Mouse (Mus musculus) intestine, postnatal 0 days (tissue): ENCODE measurements around the gene Scd1. TPM values are rescaled to one million over a fixed set of nuclear protein-coding genes. Genes with fewer than 3 reads are reported as not detected.

Source experiments
- ATAC-seq: fragments of 200-750 bp; cut with Nextera tagmentation; 2 replicates; pipeline ENCODE4 v1.8.0; 2017; ENCODE audit warnings: mild to moderate bottlenecking, moderate TSS enrichment, moderate library complexity
- H3K27ac ChIP-seq: fragments of 300-500 bp; sonication (generic); 2 replicates; pipeline ENCODE4 v1.5.1; 2014; ENCODE audit warnings: mild to moderate bottlenecking, low read depth, low read length, moderate library complexity
- H3K27me3 ChIP-seq: fragments of 300-500 bp; sonication (generic); replicated peaks from 2 replicates; pipeline ENCODE4 v1.6.1; 2014; ENCODE audit warnings: low read length, mixed read lengths; ENCODE audit not compliant: control insufficient read depth, insufficient read depth
- H3K36me3 ChIP-seq: fragments of 300-500 bp; sonication (generic); 2 replicates; pipeline ENCODE4 v1.6.1; 2014; ENCODE audit warnings: mild to moderate bottlenecking, moderate library complexity; ENCODE audit not compliant: control insufficient read depth, insufficient read depth
- H3K4me1 ChIP-seq: fragments of 300-500 bp; sonication (generic); replicated peaks from 2 replicates; pipeline ENCODE4 v1.6.1; 2014; ENCODE audit warnings: antibody characterized with exemption, low read length, mixed read lengths; ENCODE audit not compliant: control insufficient read depth, insufficient read depth
- H3K4me2 ChIP-seq: fragments of 300-500 bp; sonication (generic); replicated peaks from 2 replicates; pipeline ENCODE4 v1.6.1; 2014; ENCODE audit warnings: low read depth, mild to moderate bottlenecking, moderate library complexity
- H3K4me3 ChIP-seq: fragments of 300-500 bp; sonication (generic); 2 replicates; pipeline ENCODE4 v1.5.1; 2014; ENCODE audit warnings: low read depth, low read length
- H3K9ac ChIP-seq: fragments of 300-500 bp; sonication (generic); 2 replicates; pipeline ENCODE4 v1.6.1; 2014; ENCODE audit warnings: mild to moderate bottlenecking, low read depth, low read length
- H3K9me3 ChIP-seq: fragments of 300-500 bp; sonication (generic); 2 replicates; pipeline ENCODE4 v1.6.1; 2016; ENCODE audit warnings: mixed run types; ENCODE audit not compliant: control insufficient read depth
- CTCF ChIP-seq: sonication (generic); IDR thresholded peaks from 2 replicates; pipeline ENCODE4 v1.5.1; 2016; ENCODE audit warnings: low read depth, mild to moderate bottlenecking, control low read depth, antibody characterized with exemption, moderate library complexity
- WGBS: fragments of 180-500 bp; shearing (Covaris S2); extraction: QIAGEN DNeasy Blood & Tissue Kit; methylation state at CpG from one replicate; pipeline ENCODE4 v1.1.7; 2014; 5-methylcytosine and 5-hydroxymethylcytosine counted together
- polyA plus RNA-seq: library from polyadenylated mRNA; unstranded; fragments of >200 nt; fragmentation: Nextera tagmentation; extraction: Ambion mirVana; gene quantifications from 2 replicates; pipeline ENCODE4 v1.2.1, GENCODE M21; 2015

Scd1 gene
- polyA plus RNA-seq, 1 experiment from 2014 or later: 1.5 TPM

DNA sequence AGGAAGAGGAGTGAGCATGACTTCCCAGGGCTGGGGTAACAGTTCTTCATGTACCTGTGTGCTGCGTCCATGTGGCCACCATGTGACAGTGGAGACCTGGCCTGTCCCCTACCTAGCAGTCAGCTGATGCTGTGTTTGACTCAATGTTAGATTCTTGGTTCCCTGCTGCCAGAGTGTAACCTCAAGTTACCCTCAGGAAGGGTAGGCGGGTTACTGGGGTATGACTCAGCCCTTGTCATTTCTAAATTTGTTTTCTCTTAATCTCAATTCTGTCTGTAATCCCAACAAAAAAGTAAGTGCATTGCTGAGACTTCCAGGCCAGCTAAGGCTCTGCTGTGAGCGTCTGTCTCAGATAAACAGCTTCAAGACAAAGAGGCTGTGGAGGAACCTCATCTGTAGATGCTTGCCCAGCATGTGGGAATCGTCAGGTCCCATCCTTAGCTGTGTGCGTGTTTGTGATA is 13.7 kb downstream of the Scd1 start:
- WGBS: 76% methylated on average over 5 of the region's 5 CpGs
- no peak for TF ChIP-seq CTCF
- Histone ChIP-seq H3K9ac (no peak overlapping the region), H3K4me1 (0 out of 2 replicates have a peak, but pooled peaks cover under 1% of the 10 kb centered on the region), H3K4me3 (no peak overlapping the region), H3K4me2 (no peak overlapping the region), H3K27ac (no peak overlapping the region), H3K36me3 (no peaks in the 10 kb centered on the region), H3K9me3 (no peaks in the 10 kb centered on the region), H3K27me3 (no peaks in the 10 kb centered on the region)
- no peak for ATAC-seq

DNA sequence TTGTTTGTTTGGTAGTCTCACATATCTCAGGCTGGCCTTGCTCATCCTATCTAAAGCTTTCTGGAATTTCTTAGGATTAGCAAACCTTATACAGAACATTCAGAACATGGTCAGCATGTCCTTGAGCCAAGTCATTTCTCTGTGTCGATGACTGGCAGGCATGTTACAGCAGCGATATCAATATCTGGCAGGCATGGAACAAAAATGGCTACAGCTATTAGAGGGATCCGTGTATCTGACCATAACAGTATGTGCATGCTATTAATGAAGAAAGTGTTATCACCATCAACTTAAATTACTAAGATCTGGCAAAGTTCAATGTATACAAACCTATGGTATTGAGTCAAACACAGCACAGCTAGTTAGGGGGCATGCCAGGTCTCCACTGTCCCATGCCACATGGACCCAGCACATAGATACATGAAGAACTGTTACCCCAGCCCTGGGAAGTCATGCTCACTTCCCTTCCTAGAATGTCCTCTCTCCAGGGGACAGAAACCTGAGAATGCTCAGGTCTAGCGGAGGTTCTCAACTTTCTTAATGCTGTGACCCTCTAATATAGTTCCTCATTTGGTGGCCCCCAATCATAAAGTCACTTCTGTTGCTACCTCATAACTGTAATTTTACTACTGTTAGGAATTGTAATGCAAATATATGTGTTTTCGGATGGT is 15.2 kb downstream of the Scd1 start:
- H3K4me3 ChIP-seq: no peak overlapping the region
- H3K9me3 ChIP-seq: no peaks in the 10 kb centered on the region
- WGBS: 90% methylated on average over 5 of the region's 5 CpGs
- H3K4me1 ChIP-seq: peaks cover 11% of the 10 kb centered on the region; the same call in 1 of the 2 replicates
- no peak for ATAC-seq
- no peaks in the 10 kb centered on the region for H3K27me3 ChIP-seq
- H3K9ac ChIP-seq: no peak overlapping the region
- H3K27ac ChIP-seq: no peak overlapping the region
- H3K4me2 ChIP-seq: no peak overlapping the region
- no peaks in the 10 kb centered on the region for H3K36me3 ChIP-seq
- TF ChIP-seq CTCF: no peak

DNA sequence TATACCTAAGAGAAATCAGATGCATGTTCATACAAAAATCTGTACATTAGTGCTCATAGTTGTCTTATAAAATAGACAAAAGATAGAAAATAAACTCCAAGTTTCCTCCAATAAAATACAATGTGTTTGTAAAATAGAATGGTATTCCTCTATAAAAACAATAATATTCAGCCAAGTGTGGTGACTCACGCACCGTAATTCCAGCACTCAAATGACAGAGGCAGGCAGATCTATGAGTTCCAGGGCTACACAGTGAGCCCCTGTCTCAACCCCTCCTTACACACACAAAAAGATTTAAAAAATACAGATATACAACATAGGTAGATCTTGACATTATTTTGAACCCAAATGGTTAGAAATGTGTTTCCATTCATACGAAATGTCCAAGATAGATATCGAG is 15.8 kb downstream of the Scd1 start:
- Histone ChIP-seq H3K9me3 (no peaks in the 10 kb centered on the region), H3K4me2 (no peak overlapping the region), H3K27me3 (no peaks in the 10 kb centered on the region), H3K4me3 (no peak overlapping the region), H3K27ac (no peak overlapping the region), H3K9ac (no peak overlapping the region), H3K36me3 (no peaks in the 10 kb centered on the region), H3K4me1 (peaks cover 11% of the 10 kb centered on the region; the same call in 1 of the 2 replicates)
- ATAC-seq: no peak
- WGBS: 95% methylated on average over 4 of the region's 4 CpGs
- no peak for TF ChIP-seq CTCF

DNA sequence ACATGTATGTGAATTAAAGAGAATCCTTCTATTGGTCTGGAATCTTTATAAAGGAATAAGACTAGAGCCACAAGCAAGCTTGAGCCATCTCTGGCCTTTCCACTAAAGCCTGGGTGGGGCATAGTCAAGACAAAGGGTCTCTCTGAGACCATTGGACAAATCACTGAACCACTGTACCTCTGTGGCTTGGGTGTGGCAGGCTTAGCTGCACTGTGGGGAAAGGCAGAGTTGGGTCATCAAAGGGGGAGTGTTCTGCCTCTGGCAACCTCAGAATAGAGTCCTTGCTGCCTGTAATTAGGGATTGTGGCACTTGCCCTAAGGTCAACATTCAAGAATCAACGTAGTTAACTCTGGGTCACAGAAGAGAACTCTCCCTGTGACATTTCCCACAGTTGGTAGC is 18.2 kb downstream of the Scd1 start:
- H3K9ac ChIP-seq: no peak overlapping the region
- H3K4me3 ChIP-seq: no peak overlapping the region
- no peak for ATAC-seq
- WGBS: 24% methylated on average over 1 of the region's 1 CpGs
- peaks cover 11% of the 10 kb centered on the region; the same call in 1 of the 2 replicates for H3K4me1 ChIP-seq
- TF ChIP-seq CTCF: no peak
- no peak overlapping the region for H3K4me2 ChIP-seq
- H3K36me3 ChIP-seq: no peaks in the 10 kb centered on the region
- peak overlapping the region; percentile 87; the same call in 1 of the 2 replicates for H3K27ac ChIP-seq
- no peaks in the 10 kb centered on the region for H3K9me3 ChIP-seq
- H3K27me3 ChIP-seq: no peaks in the 10 kb centered on the region

DNA sequence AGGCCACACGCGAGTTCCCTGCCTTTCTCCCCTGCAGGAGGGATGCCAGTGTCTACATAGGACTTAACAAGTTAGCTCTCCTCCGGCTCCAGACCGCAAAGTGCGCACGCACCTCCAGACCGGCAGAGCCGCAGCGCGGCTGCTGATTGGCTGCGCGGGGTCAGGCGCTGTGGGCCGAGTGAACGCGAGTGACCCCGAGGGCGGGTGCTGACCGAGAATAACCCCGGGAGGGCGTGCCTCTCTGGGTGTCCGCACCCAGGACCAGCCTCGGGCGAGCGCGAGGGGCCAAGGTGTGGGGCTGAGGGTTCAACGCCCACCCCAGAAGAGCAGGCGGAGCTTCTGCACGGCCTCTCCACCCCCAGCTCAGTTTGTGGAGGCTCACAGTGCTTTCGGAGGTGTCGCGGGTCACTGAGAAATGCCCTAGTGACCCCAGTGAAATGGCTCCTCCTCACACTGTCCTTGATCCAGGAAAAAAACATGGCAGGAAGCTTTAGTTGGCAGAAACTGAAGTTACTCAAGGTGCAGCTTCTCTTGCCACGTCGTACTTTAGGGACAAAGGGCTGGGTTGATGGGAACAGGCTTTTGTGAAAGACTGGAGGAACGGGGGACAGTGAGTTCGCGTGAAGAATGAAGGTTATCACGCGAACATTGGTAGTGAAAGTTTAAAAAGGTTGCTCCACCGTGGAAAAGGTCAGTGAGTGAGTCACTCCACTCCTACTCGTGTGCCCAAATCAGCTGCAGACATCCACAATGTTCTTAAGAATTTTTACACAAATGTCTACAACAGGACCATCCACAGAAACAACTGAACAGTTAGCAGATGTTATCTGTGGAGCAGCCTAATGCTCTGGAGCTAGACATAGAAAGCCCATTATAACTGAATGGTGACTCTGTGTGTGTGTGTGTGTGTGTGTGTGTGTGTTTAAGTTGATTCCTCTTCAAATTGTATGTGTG is 18.9 kb downstream of the Scd1 start:
- H3K27me3 ChIP-seq: no peaks in the 10 kb centered on the region
- H3K36me3 ChIP-seq: no peaks in the 10 kb centered on the region
- H3K27ac ChIP-seq: peak overlapping the region; percentile 87
- H3K4me1 ChIP-seq: peaks cover 11% of the 10 kb centered on the region; the same call in 1 of the 2 replicates
- ATAC-seq: peak; percentile 97
- no peaks in the 10 kb centered on the region for H3K9me3 ChIP-seq
- peak overlapping the region; percentile 42 for H3K9ac ChIP-seq
- no peak for TF ChIP-seq CTCF
- H3K4me3 ChIP-seq: peak overlapping the region; percentile 48
- peak overlapping the region; percentile 81 for H3K4me2 ChIP-seq
- WGBS: 1% methylated on average over 38 of the region's 41 CpGs

DNA sequence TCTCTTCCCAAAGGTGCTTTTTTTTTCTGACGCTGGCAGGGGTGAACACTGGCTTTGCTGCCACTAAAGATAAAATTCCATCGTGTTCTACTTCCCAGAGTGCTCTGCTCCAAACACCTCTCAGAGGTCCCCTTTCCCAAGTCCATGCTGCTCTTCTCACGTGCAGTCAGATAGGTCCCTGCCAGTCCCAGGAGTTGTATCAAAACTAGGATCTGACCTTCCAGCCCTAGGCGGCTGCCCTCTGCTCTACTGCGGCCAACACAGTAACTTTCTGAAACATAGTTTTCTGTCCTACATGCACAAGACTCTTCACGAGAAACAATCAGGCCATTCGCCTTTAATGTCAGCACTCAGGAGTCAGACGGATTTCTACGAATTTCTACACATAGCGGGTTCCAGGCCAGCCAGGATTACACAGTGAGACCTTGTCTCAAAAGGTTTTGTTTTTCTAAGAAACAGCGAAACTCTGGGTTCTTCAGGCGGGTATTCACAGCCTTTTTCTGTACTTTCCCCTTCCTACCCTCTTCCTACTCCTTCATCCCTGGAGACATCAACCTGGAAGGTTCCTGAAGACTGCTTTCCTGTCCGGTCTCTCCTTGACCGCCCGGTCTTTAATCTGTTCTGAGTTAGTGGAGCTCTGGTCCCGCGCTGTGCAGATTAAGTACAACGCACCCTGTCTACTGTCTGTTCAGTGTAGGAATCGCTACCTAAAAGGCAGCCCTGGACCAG is 19.8 kb downstream of the Scd1 start:
- peak overlapping the region; percentile 48 for H3K4me3 ChIP-seq
- 22% methylated on average over 19 of the region's 19 CpGs for WGBS
- H3K9ac ChIP-seq: peak overlapping the region; percentile 42; the same call in 1 of the 2 replicates
- H3K36me3 ChIP-seq: no peaks in the 10 kb centered on the region
- H3K27me3 ChIP-seq: no peaks in the 10 kb centered on the region
- peak overlapping the region; percentile 81 for H3K4me2 ChIP-seq
- no peak for TF ChIP-seq CTCF
- peaks cover 11% of the 10 kb centered on the region; the same call in 1 of the 2 replicates for H3K4me1 ChIP-seq
- H3K9me3 ChIP-seq: no peaks in the 10 kb centered on the region
- no peak for ATAC-seq
- H3K27ac ChIP-seq: peak overlapping the region; percentile 87
